Mouse (Mus musculus): Measurements from ENCODE around the gene Gm4922. TPM values are rescaled to one million over a fixed set of nuclear protein-coding genes. Genes with fewer than 3 reads are reported as not detected.

Gm4922 gene
- not detected for total RNA-seq (2021)

DNA sequence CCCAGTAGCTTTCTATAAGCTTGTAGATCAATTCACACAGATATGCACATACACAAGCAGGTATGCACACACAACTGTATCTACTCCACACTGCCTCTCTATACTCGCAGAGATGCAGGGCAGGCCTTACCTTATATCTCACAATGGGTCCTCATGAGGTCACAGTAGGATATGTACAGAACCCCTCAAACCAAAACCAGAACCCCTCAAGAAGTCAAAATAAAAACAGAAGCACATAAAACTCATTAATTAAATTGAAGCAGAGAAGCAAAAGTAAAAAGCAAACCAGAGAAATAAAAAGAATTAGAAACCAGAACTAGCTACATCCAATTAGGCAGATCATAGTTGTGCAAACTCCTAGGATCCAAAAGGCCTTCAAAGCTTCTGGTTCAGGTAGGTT lies at the start of gene Gm4922:
Gene Gm4922 (minus strand): TSS at position 101 of the 400 bp plus-strand sequence.
- intact Hi-C loops (cut with DNase I): no loop called here
- DNase-seq (ENCODE audit: low spot score): no peak

DNA sequence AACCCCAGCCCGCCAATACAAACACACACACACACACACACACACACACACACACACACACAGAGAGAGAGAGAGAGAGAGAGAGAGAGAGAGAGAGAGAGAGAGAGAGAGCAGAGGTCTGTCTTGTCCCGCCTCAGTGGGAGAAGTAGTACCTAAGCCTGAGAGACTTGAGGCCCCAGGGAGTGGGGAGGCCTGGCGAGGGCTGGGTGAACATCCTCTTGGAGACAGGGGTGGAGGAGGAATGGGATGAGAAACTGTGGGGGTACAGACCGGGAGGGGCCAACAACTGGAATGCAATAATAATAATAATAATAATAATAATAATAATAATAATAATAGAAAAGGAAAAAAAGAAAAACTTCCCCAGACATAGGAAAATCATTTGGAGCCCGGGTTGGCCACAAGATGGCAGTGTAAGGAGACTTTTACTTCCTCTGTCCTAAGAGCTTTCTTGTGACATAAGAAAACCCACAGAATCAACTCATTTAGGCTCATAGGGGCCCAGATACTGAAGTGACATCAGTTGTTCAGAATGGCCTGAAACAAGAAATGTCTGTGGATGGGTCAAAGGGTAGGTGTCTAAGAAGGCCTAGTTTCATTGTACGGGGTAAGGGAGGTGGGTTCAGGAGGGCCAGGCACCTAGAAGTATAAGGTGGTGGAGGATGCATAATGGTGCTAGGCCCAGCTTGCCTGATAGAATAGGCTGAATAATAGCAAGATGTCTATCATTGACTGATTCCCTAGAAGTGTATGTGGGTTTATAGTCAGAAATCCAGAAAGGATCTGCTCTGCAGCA lies 49.3 kb upstream of the Gm4922 start:
- intact Hi-C loops (cut with DNase I): loop anchor here (5.0 kb wide), 1 partner anchor 444 kb away; no protein-coding TSS in a partner anchor
- no peak for DNase-seq (ENCODE audit: low spot score)

DNA sequence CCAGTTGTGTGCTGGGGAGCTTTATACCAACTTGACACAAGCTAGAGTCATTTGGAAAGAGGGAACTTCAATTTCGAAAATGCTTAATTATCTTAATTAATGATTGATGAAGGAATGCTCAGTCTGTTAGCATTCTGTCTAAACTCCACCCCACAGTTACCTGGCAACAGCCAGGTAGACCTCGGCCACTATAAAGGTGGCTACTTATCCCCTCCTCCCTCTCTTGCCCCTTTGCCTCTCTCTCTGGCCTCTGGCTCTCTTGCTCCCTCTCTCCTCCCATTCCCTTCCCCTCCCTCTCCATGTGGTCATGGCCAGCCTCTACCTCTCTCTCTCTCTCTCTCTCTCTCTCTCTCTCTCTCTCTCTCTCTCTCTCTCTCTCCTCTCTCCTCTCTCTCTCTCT lies 47.8 kb upstream of the Gm4922 start:
- intact Hi-C loops (cut with DNase I): no loop called here
- no peak for DNase-seq (ENCODE audit: low spot score)

DNA sequence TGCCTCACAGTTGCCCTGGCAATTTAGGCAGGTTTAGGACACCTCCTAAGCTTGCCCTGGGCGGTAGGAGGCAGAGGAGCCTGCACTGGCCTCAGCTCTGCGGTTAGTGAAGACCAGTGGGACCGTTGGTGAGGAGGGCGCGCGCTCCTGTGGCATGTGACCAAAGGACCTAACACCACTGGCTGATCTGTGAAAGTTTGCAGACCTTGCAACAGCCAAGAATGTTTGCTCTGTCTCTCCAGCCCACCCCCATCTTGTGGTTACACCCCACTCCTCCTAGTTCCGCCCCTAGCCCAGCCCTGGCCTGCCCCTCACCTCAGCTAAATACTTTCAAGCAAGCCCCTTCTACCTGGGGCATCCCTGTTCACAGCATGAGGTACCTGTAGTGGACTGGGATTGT lies 45.2 kb upstream of the Gm4922 start:
- no peak for DNase-seq (ENCODE audit: low spot score)
- intact Hi-C loops (cut with DNase I): no loop called here

DNA sequence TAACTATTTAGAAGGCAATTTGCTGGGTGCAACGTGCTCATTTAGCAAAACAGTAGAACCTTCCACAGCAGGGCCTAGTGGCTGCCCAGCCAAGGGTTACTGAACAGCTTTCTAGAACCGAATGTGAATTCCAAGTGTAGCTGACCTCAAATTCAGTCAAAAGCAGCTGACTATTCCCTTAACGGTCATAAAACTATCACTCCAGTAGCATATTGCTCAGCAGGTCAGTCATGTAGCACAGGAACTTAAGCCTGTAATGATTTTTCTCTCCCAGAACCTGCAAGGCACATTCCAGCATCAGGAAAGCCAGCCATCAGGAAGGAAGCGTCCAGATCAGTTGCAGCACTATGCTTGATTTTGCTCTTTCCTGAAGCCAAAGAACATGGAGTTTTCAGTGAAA lies 43.8 kb upstream of the Gm4922 start:
- intact Hi-C loops (cut with DNase I): no loop called here
- no peak for DNase-seq (ENCODE audit: low spot score)

DNA sequence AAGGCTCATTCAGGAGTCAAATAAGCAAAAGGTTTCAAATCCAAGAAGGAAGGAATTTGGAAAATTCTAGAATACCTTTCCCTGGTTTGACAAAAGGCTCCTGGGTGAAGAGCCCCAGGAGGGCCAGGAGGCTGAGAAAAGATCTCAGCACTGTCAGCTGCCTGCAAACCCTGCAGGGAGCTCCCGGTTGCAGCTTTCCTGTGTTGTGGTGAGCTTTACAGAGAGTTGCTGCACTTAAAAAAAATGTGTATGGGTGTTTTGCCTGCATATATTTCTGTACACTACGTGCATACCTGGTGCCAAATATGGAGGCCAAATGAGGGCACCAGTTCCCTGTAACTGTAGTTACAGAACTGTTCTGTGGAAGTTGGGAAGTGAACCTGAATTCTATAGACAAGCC lies 41.3 kb upstream of the Gm4922 start:
- intact Hi-C loops (cut with DNase I): no loop called here
- no peak for DNase-seq (ENCODE audit: low spot score)

DNA sequence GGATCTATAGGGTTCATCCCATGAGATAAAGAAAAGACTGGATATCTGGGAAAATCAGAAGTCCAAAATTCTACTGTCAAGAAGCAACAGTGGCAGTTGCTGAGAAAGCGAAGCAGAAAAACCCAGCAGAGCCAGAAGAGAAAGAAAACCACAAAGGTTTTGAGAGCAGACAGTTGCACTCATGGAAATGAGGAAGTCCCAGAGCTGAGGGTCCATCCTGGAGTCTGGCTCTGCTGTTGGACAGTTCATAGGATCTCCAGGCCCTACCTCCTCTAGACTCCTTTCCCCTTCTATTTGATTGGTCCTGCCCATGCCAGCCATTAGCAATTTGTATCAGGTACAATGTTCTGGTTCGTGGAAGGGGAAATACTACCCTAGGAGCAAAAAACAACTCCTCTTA lies 39.5 kb upstream of the Gm4922 start:
- intact Hi-C loops (cut with DNase I): no loop called here
- DNase-seq (ENCODE audit: low spot score): no peak

DNA sequence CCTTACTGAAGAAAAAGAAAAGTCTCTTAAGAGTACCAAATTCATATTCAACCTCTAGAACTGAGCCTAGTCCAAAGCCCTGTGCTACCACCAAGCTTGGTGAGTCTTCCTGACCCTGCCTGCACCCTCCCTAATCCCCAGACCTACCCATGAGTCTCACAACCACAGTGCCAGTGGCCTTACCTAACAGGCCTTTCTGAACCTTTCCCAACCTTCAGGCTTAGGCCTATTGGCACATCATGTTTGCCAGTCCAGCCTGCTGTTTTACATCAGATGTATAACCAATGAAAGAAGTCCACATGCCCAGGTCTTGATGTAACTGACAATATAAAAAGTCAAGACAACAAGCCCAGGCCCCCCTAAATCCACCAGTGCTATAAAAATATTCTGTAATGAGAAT lies 38.5 kb upstream of the Gm4922 start:
- DNase-seq (ENCODE audit: low spot score): no peak
- intact Hi-C loops (cut with DNase I): no loop called here

DNA sequence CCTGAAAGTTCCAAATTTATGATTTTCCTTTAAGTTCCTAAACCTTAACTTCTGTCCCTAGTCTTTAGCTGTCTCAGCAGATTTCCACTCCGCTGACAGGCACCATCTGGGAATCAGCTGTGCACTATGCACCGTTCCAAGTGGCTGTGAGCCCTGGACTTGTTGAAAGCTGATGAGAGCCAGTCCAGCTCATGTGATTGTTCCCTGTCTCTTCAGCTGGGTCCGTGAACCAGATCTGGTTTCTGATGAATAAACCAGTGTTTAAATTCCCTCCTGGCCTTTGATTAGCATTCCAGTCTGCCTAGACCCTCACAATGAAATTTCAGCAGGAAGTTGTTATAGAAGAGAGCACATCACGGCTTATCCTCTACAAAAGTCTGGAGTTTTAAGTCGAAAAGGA lies 30.0 kb upstream of the Gm4922 start:
- DNase-seq (ENCODE audit: low spot score): peak; percentile 10
- intact Hi-C loops (cut with DNase I): loop anchor here (5.0 kb wide), 1 partner anchor 44 kb away; no protein-coding TSS in a partner anchor

DNA sequence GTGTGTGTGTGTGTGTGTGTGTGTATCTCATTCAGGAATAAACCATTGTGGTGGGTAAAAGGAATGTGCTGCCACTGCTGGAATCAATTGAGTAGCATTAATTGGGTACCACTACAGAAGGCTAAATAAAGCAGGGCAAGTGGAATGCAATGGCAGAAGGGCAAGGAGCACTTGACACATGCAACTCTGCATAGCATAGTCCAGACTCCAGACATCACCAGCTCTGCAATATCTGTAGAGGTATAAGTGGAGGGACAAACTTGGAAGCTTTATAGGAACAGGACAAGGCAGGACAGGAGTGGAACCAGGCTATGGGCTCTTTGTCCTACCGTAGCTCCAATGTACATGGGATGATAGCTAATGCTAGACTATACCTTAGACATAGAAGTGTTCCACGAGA lies 25.2 kb upstream of the Gm4922 start:
- no peak for DNase-seq (ENCODE audit: low spot score)
- intact Hi-C loops (cut with DNase I): no loop called here

DNA sequence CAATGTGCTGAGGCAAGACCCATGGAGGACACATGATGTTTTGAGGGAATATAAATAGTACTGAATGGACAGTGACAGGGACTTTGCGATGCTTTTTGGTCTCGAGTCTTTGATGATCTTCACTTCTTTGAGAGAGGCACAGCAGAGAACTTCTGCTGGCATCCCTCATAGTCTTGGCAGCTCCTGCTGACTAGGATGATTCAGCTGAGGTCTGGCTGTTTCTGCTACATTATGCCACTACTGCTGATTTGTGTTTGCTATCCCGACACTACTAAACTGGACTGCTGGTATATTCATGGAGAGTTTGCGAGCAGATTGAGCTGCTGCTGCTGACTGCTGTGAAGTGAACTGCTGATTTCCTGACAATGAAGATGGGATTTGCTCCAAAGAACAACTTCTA lies 3.5 kb upstream of the Gm4922 start:
- intact Hi-C loops (cut with DNase I): no loop called here
- DNase-seq (ENCODE audit: low spot score): no peak

DNA sequence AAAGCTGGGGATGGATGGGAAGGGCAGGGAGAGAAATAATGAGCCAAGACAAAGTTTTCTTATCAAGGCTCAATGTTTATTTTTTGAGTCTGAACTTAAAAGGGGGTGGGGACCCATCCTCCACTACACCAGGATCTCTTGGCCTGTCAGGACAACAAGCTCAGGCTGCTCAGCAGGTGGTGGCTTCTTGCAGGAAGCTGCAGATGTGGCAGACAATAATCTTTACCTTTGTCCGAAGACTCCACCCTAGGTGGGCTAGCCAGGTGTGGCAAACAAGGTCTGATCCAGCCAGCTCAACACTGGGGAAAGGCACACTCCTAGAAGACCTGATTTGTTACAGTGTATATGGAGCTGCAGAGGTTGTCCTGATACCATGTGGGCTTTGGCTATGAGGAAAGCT lies 2.0 kb upstream of the Gm4922 start:
- intact Hi-C loops (cut with DNase I): no loop called here
- no peak for DNase-seq (ENCODE audit: low spot score)

DNA sequence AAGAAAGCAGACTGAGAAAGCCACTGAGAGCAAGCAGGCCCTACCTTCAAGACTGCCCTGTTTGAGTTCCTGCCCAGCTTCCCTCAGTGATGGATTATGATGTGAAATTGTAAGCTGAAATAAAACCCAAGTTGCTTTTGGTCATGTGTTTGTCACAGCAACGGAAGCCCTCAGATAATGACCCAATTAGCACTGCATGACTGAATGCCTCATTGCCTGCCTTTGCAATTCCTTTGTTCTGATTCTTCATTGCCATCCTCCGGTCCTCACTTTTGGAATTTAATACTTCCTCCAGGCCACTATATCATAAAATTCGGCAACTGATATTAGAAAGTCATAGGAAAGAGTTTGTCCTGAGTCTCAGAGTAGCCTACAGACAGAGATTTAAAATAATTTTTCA lies 9.0 kb downstream of the Gm4922 start:
- intact Hi-C loops (cut with DNase I): no loop called here
- no peak for DNase-seq (ENCODE audit: low spot score)

DNA sequence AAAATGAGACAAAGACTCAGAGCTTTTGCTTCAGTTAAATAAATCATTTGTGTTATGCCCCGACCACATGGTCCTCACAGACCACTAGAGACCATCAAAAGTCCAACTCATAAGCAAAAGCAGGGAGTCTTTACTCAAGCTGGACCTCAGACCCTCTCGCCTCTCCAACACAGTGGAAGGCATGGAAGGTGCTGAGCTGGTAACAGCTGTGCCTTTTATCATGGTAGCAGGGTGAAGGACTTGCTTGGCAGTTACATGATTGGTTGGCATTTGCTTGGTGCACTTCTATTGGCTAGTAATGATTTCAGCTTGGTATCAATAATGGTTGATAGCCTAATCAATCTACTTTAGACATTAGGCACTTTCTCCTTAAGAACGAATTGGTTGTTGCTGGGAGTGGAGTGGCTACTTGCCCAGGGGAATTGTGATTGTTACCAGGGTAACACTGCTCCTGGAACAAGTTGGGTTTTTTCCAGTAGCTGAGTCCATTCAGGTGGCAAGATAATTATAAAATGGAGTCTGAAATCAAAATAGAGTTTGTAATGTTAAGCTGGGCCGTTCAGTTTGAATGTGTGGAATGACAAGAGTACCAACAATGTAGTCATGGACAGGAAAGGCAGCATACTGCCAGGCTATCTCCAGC lies 13.9 kb downstream of the Gm4922 start:
- intact Hi-C loops (cut with DNase I): loop anchor here (5.0 kb wide), 1 partner anchor 45 kb away; no protein-coding TSS in a partner anchor
- DNase-seq (ENCODE audit: low spot score): no peak

DNA sequence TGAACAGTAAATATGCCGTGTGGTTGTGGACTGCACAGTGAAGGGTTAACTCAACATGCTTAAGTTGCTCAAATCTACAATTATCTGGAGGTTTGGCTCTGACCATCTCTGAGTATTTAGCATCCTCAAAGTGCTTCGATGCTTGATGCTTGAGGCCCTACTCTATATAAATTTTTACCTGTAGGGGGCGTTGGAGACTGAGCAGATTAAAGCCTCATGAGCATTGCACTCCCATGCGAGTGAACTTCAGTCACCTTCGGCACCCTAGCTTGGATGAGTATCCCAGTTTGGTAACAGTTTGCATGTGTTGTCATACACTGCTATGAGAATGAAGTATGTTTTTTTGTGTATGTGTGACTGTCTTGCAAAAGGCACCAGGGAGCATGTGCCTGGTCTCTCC lies 16.7 kb downstream of the Gm4922 start:
- DNase-seq (ENCODE audit: low spot score): no peak
- intact Hi-C loops (cut with DNase I): loop anchor here (5.0 kb wide), 1 partner anchor 47 kb away; no protein-coding TSS in a partner anchor

DNA sequence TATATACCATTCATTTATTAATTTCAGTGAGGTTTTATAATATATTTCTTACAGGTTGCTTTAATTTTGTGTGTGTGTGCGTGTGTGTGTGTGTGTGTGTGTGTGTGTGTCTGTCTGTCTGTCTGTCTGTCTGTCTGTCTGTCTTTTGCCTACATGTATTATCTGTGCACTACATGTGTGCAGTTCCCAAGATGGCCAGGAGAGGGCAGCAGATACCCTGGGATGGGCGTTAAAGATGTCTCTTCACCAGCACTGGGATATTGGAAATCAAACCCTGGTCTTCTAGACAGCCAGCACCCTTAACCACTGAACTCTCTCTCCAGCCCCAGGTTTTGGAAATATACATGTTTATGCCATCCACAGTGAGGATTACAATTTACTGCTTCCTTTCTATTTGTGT lies 26.4 kb downstream of the Gm4922 start:
- no peak for DNase-seq (ENCODE audit: low spot score)
- intact Hi-C loops (cut with DNase I): loop anchor here (2.0 to 5.0 kb wide), 2 partner anchors 81 to 142 kb away; no protein-coding TSS in a partner anchor

DNA sequence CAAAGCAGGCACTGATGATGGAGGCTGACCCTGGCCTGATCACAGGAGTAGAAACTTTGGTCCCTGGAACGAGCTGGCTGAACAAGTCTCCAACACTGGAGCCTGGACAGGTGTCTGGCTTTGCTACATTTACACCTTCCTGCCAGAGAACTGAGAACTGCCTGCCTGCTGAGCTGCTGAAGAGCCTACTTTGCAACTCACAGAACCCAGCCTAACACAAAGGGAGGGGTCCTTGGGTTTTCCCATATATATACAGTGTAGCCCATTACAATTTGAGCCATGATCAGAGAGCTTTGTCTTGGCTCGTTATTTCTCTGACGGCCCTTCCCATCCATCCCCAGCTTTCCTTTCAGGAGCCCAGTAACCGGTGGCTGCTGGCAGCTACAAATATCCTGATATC lies 36.5 kb downstream of the Gm4922 start:
- no peak for DNase-seq (ENCODE audit: low spot score)
- intact Hi-C loops (cut with DNase I): no loop called here

DNA sequence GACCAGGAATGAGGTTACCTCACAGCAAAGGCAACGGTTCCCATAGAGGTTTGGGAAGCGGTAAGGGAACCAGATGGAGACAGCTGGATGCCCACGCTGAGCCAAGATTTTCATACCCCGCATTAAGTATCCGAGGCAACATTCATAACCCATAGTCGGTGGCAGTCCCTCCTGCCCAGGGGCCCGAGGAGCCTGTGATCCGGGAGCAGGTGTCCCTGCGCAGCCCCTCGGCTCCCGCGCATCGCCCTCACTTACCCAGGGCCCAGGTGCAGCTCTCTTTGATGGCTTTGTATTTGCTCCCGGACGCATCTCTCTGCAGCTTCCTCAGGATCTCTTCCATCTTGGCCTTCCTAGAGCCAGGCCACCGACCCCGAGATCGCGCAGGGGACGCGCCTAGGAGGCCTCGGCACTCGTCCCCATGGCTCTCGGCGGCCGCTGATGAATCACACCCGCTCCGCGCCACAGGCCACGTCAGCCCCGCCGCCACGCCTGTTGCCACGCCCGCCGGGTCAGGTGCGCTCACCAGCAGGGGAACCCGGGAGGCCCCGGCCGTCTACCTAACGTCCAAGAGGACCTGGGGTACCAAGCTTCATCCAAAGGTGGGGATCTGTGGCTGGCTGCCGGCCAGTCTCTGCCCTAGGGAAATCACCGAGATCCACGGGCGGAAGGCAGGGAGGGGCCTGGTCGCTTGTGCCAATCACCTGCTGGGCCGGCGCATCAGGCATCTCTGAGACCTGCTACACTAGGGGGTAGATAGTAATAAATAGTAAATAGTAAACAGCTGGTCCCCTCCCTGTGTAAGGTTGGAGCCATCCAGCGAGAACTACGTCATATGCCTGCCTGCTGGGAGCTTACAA lies 43.1 kb downstream of the Gm4922 start, which contains the start of gene Arfgef3:
Gene Arfgef3 (minus strand): TSS at position 664 of the 857 bp plus-strand sequence.
- intact Hi-C loops (cut with DNase I): no loop called here

DNA sequence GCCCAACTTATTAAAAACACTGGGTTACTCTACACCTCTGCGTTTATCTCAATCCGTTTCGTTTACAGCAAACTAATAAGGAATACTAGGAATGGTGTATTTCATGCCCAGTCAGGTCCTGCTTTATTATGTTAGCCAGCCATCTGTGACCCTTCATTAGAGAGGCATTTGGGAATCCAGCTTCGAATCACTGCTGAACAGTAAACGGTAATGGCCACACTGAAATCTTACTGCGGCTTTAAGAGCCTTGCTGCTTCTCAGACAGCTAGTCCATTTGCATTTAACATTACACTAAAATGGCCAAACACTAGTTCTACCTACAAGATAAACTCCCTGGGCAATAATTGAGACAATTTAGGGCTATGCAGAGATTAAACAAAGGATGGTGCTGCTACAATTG lies 44.5 kb downstream of the Gm4922 start:
- intact Hi-C loops (cut with DNase I): no loop called here
- no peak for DNase-seq (ENCODE audit: low spot score)

More for the DNA sequence above, 43.1 kb downstream of the Gm4922 start, which contains the start of gene Arfgef3:
- DNase-seq (ENCODE audit: low spot score): peak; percentile 13

DNA sequence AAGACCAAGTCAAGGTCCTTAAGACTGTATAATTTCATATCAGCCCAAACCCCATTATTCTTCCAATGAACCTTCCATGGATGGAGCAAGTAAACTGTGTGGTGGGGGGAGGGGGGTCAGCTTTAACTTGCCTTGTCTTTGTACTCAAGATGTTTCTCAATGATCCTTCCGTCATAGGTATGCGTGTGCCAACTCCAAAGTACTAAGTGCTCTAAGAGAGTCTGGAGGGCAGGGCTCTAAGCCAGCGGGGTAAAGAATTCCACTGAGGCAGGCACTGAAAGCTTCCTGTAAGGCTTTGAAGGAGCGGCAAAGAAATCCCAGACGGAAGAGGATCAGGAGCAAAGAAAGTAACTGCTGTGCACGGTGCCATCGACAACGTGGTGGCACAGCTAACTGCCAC lies 45.6 kb downstream of the Gm4922 start:
- DNase-seq (ENCODE audit: low spot score): no peak
- intact Hi-C loops (cut with DNase I): no loop called here

All from heart, postnatal 25 days (tissue).